Mouse (Mus musculus): ENCODE results near the gene Ripply3. TPM values are rescaled to one million over a fixed set of nuclear protein-coding genes. Genes with fewer than 3 reads are reported as not detected.
"Not testable (repeated sequence)": the region's sequence is repeated elsewhere in the genome, so short reads cannot be mapped to it uniquely, and the experiment has no call there.

Ripply3 gene
- total and polyA plus RNA-seq, 3 experiments = 0.28 to 6.1 (median 1.3) TPM

DNA sequence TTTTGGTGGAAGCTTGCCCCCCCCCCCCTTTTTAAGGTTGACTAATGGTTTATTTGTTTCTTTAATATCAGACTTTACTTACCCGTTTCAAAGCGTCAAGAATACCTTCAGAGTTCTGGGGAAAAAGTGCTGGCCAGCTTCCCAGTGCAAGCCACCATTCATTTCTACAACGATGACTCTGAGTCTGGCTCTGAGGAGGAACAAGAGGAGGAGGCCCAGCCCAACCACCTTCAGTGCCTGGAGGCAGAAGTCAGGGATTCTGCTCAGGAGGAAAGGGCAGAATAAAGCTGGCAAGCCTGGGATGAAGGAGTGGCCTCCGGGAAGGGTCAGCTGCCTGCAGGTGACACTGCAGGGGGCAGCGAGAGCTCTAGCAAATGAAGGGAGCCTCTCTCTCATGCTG is 7.4 kb downstream of the Ripply3 start:
- Histone ChIP-seq H3K4me1 (ENCODE audit: control insufficient read depth in 1 of 2, insufficient read depth in 2 of 2) (peaks cover 10 to 25% of the 10 kb centered on the region in 2 experiments), H3K79me2 (replicated peaks; ENCODE audit: control insufficient read depth, extremely low read depth, insufficient read depth, poor library complexity, severe bottlenecking) (peaks cover 6% of the 10 kb centered on the region), H3K9ac (ENCODE audit: insufficient read depth, low read depth) (no peak overlapping the region), H3K36me3 (replicated peaks in 1 of 2; ENCODE audit: control insufficient read depth in 1 of 2, insufficient read depth in 1 of 2, low read length in 1 of 2) (peaks cover 0 to 16% of the 10 kb centered on the region in 2 experiments), H3K27me3 (replicated peaks) (no peaks in the 10 kb centered on the region), H3K4me2 (ENCODE audit: insufficient read depth, low read depth, poor library complexity, severe bottlenecking) (no peak overlapping the region), H3K4me3 (replicated peaks in 1 of 3; ENCODE audit: low read depth in 2 of 3, low read length in 2 of 3, poor library complexity in 1 of 3) (no peak overlapping the region), H3K9me3 (replicated peaks; ENCODE audit: low read length) (no peaks in the 10 kb centered on the region), H3K27ac (ENCODE audit: insufficient read depth, low read depth) (no peak overlapping the region)
- in situ Hi-C loops (cut with MboI; ENCODE audit: low pct_ligation_motif_present, low pct_unique_long_range_greater_than_20kb, low sequenced_read_pairs) = no loop called here
- dilution Hi-C loops (cut with MboI; ENCODE audit: extremely low pct_ligation_motif_present, extremely low pct_unique_long_range_greater_than_20kb, low sequenced_read_pairs) = no loop called here
- TF ChIP-seq MAFK (IDR thresholded peaks at IDR 0.05; ENCODE audit: insufficient replicate concordance, low read length) = no peak
- no peak for TF ChIP-seq PAX5 (IDR thresholded peaks at IDR 0.05; ENCODE audit: low read length)
- no peak for TF ChIP-seq MXI1 (IDR thresholded peaks at IDR 0.05; ENCODE audit: low read depth, low read length)
- TF ChIP-seq HCFC1 (IDR thresholded peaks at IDR 0.05; ENCODE audit: low read depth, low read length) = no peak
- TF ChIP-seq MAX (IDR thresholded peaks at IDR 0.05; ENCODE audit: low read length) = no peak
- TF ChIP-seq KAT2A (IDR thresholded peaks at IDR 0.05; ENCODE audit: insufficient replicate concordance, low read length) = no peak
- no peak for TF ChIP-seq GABPA (IDR thresholded peaks at IDR 0.05; ENCODE audit: insufficient replicate concordance, low read depth, low read length)
- TF ChIP-seq MYC (IDR thresholded peaks at IDR 0.05; ENCODE audit: low read depth, low read length) = no peak
- no peak for TF ChIP-seq ZKSCAN1 (IDR thresholded peaks at IDR 0.05; ENCODE audit: borderline replicate concordance, low read depth, low read length)
- TF ChIP-seq ELF1 (IDR thresholded peaks at IDR 0.05; ENCODE audit: low read depth, low read length) = no peak
- TF ChIP-seq SMC3 (IDR thresholded peaks at IDR 0.05; ENCODE audit: low read depth, low read length) = no peak
- TF ChIP-seq ZMIZ1 (IDR thresholded peaks at IDR 0.05; ENCODE audit: low read depth, low read length) = no peak
- no peak for TF ChIP-seq ETS1 (conservative IDR thresholded peaks at IDR 0.05; ENCODE audit: low read depth, low read length)
- no peak for TF ChIP-seq JUN (IDR thresholded peaks at IDR 0.05; ENCODE audit: insufficient read depth, low read depth, low read length)
- no peak for TF ChIP-seq NRF1 (IDR thresholded peaks at IDR 0.05; ENCODE audit: low read depth, low read length)
- TF ChIP-seq POLR2AphosphoS2 (IDR thresholded peaks at IDR 0.05; ENCODE audit: low read depth, low read length) = no peak
- no peak for DNase-seq (ENCODE audit: extremely low read depth)

GRCm38 (mm10) chr16:94339164-94340160 is 11.2 kb downstream of the Ripply3 start:
- in situ Hi-C loops (cut with MboI; ENCODE audit: low pct_ligation_motif_present, low pct_unique_long_range_greater_than_20kb, low sequenced_read_pairs); H3K9me3 ChIP-seq (replicated peaks; ENCODE audit: low read length); H3K27me3 ChIP-seq (replicated peaks); dilution Hi-C loops (cut with MboI; ENCODE audit: extremely low pct_ligation_motif_present, extremely low pct_unique_long_range_greater_than_20kb, low sequenced_read_pairs): not testable (repeated sequence)
- DNase-seq (ENCODE audit: extremely low read depth) = peak; percentile 98
- Histone ChIP-seq H3K4me1 (ENCODE audit: control insufficient read depth in 1 of 2, insufficient read depth in 2 of 2) (peaks cover 12 to 28% of the 10 kb centered on the region in 2 experiments), H3K4me3 (replicated peaks in 1 of 3; ENCODE audit: low read depth in 2 of 3, low read length in 2 of 3, poor library complexity in 1 of 3) (peak overlapping the region; percentile 64 to 90 (median 74)), H3K9ac (ENCODE audit: insufficient read depth, low read depth) (peak overlapping the region; percentile 93), H3K36me3 (replicated peaks in 1 of 2; ENCODE audit: control insufficient read depth in 1 of 2, insufficient read depth in 1 of 2, low read length in 1 of 2) (peaks cover 27 to 47% of the 10 kb centered on the region in 2 experiments), H3K27ac (ENCODE audit: insufficient read depth, low read depth) (peak overlapping the region; percentile 76), H3K4me2 (ENCODE audit: insufficient read depth, low read depth, poor library complexity, severe bottlenecking) (peak overlapping the region; percentile 63), H3K79me2 (replicated peaks; ENCODE audit: control insufficient read depth, extremely low read depth, insufficient read depth, poor library complexity, severe bottlenecking) (peaks cover 14% of the 10 kb centered on the region)
- TF ChIP-seq HCFC1 (IDR thresholded peaks at IDR 0.05; ENCODE audit: low read depth, low read length) (peak; percentile 75), ELF1 (IDR thresholded peaks at IDR 0.05; ENCODE audit: low read depth, low read length) (0 out of 2 replicates have a peak, but pooled peaks have one; percentile 46), CHD1 (IDR thresholded peaks at IDR 0.05; ENCODE audit: low read depth, low read length) (0 out of 2 replicates have a peak, but pooled peaks have one; percentile 52), MXI1 (IDR thresholded peaks at IDR 0.05; ENCODE audit: low read depth, low read length) (peak; percentile 55), MYC (IDR thresholded peaks at IDR 0.05; ENCODE audit: low read depth, low read length) (peak; percentile 92), IRF4 (IDR thresholded peaks at IDR 0.05; ENCODE audit: low read depth, low read length) (peak; percentile 89), TCF12 (IDR thresholded peaks at IDR 0.05; ENCODE audit: low read depth, low read length) (peak; percentile 69), MAX (IDR thresholded peaks at IDR 0.05; ENCODE audit: low read length) (peak; percentile 85), TBP (conservative IDR thresholded peaks at IDR 0.05; ENCODE audit: low read depth, low read length) (peak; percentile 83), ETS1 (conservative IDR thresholded peaks at IDR 0.05; ENCODE audit: low read depth, low read length) (peak; percentile 96), NELFE (IDR thresholded peaks at IDR 0.05; ENCODE audit: low read depth, low read length) (peak; percentile 21; the same call in 1 of the 2 replicates), SIN3A (IDR thresholded peaks at IDR 0.05; ENCODE audit: low read length) (peak; percentile 94), KAT2A (IDR thresholded peaks at IDR 0.05; ENCODE audit: insufficient replicate concordance, low read length) (0 out of 2 replicates have a peak, but pooled peaks have one; percentile 52), SMC3 (IDR thresholded peaks at IDR 0.05; ENCODE audit: low read depth, low read length) (peak; percentile 47), POLR2A (IDR thresholded peaks at IDR 0.05; ENCODE audit: low read depth, low read length) (peak; percentile 72), NRF1 (IDR thresholded peaks at IDR 0.05; ENCODE audit: low read depth, low read length) (peak; percentile 70), MEF2A (IDR thresholded peaks at IDR 0.05; ENCODE audit: borderline replicate concordance, low read depth, low read length) (peak; percentile 32; the same call in 1 of the 2 replicates), BHLHE40 (IDR thresholded peaks at IDR 0.05; ENCODE audit: low read depth, low read length) (peak; percentile 29), RCOR1 (conservative IDR thresholded peaks at IDR 0.05; ENCODE audit: low read depth, low read length) (0 out of 2 replicates have a peak, but pooled peaks have one; percentile 61), CTCF (conservative IDR thresholded peaks at IDR 0.05 in 1 of 2, IDR thresholded peaks at IDR 0.05 in 1 of 2; ENCODE audit: low read depth in 2 of 2, low read length in 2 of 2) (peak; percentile 32 to 64; a peak in 3 of 4 replicates), RAD21 (IDR thresholded peaks at IDR 0.05; ENCODE audit: low read depth, low read length) (peak; percentile 28)

Data from CH12.LX (cell line).